Mouse (Mus musculus) forebrain, embryonic 12.5 days (tissue): ENCODE data around the gene Rab3il1. TPM values are rescaled to one million over a fixed set of nuclear protein-coding genes. Genes with fewer than 3 reads are reported as not detected.

ENCODE experiments used
- ATAC-seq: fragments of 200-750 bp; cut with Nextera tagmentation; 2 replicates; pipeline ENCODE4 v1.8.0; 2017; ENCODE audit warnings: moderate TSS enrichment; ENCODE audit not compliant: low FRiP score
- H3K27ac ChIP-seq: fragments of 300-500 bp; sonication (generic); 2 replicates; pipeline ENCODE4 v1.5.1; 2016; ENCODE audit warnings: mild to moderate bottlenecking
- H3K27me3 ChIP-seq: fragments of 300-500 bp; sonication (generic); 2 replicates; pipeline ENCODE4 v1.6.1; 2016; ENCODE audit warnings: mild to moderate bottlenecking
- H3K36me3 ChIP-seq: fragments of 300-500 bp; sonication (generic); replicated peaks from 2 replicates; pipeline ENCODE4 v1.6.1; 2016; ENCODE audit warnings: mild to moderate bottlenecking
- H3K4me1 ChIP-seq: fragments of 300-500 bp; sonication (generic); 2 replicates; pipeline ENCODE4 v1.6.1; 2016
- H3K4me2 ChIP-seq: fragments of 300-500 bp; sonication (generic); 2 replicates; pipeline ENCODE4 v1.6.1; 2016; ENCODE audit warnings: mild to moderate bottlenecking, moderate library complexity
- H3K4me3 ChIP-seq: fragments of 300-500 bp; sonication (generic); replicated peaks from 2 replicates; pipeline ENCODE4 v1.5.1; 2016; ENCODE audit warnings: mild to moderate bottlenecking
- H3K9ac ChIP-seq: fragments of 300-500 bp; sonication (generic); 2 replicates; pipeline ENCODE4 v1.6.1; 2016; ENCODE audit warnings: mild to moderate bottlenecking
- H3K9me3 ChIP-seq: fragments of 300-500 bp; sonication (generic); 2 replicates; pipeline ENCODE4 v1.6.1; 2016
- WGBS: fragments of 180-500 bp; shearing (Covaris S2); methylation state at CpG from one replicate; pipeline ENCODE4 v1.1.7; 2016; 5-methylcytosine and 5-hydroxymethylcytosine counted together
- polyA plus RNA-seq: library from polyadenylated mRNA; unstranded; fragments of >200 nt; fragmentation: Nextera tagmentation; extraction: Ambion mirVana; gene quantifications from 2 replicates; pipeline ENCODE4 v1.2.1, GENCODE M21; 2016

Gene Rab3il1
- polyA plus RNA-seq, 1 experiment from 2014 or later: 22.7 TPM

DNA sequence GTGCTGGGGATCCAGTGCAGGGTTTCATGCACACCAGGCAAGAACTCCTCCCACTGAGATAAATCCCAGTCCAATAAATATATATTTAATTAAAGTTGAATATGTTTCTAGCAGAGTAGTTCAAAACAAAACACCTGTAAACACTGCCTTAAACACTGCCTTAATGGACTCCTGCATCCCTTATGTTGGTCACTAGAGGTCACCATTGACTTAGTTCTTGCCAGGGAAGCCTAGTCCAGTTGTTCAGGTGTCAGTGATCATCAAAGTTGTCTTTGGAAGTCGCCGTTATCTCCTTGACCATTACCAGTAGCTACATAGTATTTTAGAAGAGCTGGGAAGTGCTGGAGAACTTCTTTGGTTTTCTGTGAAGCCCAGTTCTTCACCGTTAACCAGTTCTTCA, 1.1 kb upstream of the Rab3il1 start:
- ATAC-seq: no peak
- H3K27ac ChIP-seq: no peak overlapping the region
- H3K27me3 ChIP-seq: no peaks in the 10 kb centered on the region
- no peak overlapping the region for H3K9ac ChIP-seq
- H3K4me3 ChIP-seq: no peak overlapping the region
- 30% methylated on average over 3 of the region's 3 CpGs for WGBS
- H3K9me3 ChIP-seq: no peaks in the 10 kb centered on the region
- H3K36me3 ChIP-seq: no peaks in the 10 kb centered on the region
- H3K4me2 ChIP-seq: no peak overlapping the region
- no peaks in the 10 kb centered on the region for H3K4me1 ChIP-seq

- no peaks in the 10 kb centered on the region for H3K4me1 ChIP-seq
- 91% methylated on average over 1 of the region's 1 CpGs for WGBS
- no peaks in the 10 kb centered on the region for H3K27me3 ChIP-seq
- no peak overlapping the region for H3K4me3 ChIP-seq
- H3K4me2 ChIP-seq: no peak overlapping the region
- H3K36me3 ChIP-seq: no peaks in the 10 kb centered on the region
- no peak overlapping the region for H3K27ac ChIP-seq
- no peaks in the 10 kb centered on the region for H3K9me3 ChIP-seq
- no peak for ATAC-seq
- H3K9ac ChIP-seq: no peak overlapping the region
Measured at GRCm38 (mm10) chr19:10003696-10004095, 2.2 kb downstream of the Rab3il1 start.

DNA sequence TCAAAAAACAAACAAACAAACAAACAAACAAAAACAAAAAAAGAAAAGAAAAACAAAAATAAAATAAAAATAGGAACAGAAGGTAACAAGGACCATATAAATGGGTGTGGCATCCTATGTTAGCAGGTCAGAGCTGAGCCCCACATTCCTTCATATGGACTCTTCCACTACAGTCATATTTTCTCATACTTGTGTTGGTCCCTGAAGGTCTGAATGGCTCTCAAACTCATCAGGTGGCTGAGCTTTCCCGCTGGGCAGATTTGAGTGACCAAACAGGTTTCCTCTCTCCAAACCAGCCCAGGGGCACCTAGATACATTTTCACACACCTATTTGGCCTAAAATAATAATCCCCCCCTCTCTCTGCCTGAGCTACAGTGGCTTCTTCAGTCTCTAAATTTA, 9.9 kb downstream of the Rab3il1 start:
- H3K4me1 ChIP-seq: no peaks in the 10 kb centered on the region
- H3K9ac ChIP-seq: no peak overlapping the region
- ATAC-seq: no peak
- no peak overlapping the region for H3K4me2 ChIP-seq
- no peaks in the 10 kb centered on the region for H3K9me3 ChIP-seq
- no peak overlapping the region for H3K27ac ChIP-seq
- no peak overlapping the region for H3K4me3 ChIP-seq
- no peaks in the 10 kb centered on the region for H3K27me3 ChIP-seq
- WGBS: 89% methylated on average over 1 of the region's 1 CpGs
- no peaks in the 10 kb centered on the region for H3K36me3 ChIP-seq

DNA sequence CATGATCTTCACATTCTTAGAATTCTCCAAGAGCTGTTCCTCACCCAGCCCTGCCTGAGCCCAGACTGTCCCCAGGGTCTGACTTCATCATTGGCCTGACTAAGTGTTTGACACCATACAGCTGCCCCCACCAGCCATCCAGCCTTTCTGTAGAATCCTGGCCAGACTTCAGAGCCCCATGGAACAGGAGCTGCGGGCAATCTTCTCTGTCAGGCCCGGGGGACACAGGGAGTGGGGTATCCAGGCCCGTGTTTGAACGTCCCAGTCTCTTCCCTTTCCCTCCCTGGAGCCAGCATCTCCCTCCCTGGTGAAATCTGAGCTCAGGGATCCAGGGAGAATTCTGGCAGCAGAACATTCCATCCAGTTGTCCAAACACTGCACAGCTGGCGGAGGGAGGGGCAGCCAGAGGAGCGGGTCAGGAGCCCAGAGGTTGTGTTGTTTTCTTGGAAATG, 11.4 kb downstream of the Rab3il1 start:
- H3K27ac ChIP-seq: no peak overlapping the region; the same call in 1 of the 2 replicates
- no peak overlapping the region for H3K4me2 ChIP-seq
- no peak overlapping the region for H3K4me3 ChIP-seq
- ATAC-seq: no peak
- H3K36me3 ChIP-seq: no peaks in the 10 kb centered on the region
- H3K9me3 ChIP-seq: no peaks in the 10 kb centered on the region
- WGBS: 57% methylated on average over 6 of the region's 6 CpGs
- H3K9ac ChIP-seq: no peak overlapping the region
- no peaks in the 10 kb centered on the region for H3K27me3 ChIP-seq
- H3K4me1 ChIP-seq: peaks cover 7% of the 10 kb centered on the region

DNA sequence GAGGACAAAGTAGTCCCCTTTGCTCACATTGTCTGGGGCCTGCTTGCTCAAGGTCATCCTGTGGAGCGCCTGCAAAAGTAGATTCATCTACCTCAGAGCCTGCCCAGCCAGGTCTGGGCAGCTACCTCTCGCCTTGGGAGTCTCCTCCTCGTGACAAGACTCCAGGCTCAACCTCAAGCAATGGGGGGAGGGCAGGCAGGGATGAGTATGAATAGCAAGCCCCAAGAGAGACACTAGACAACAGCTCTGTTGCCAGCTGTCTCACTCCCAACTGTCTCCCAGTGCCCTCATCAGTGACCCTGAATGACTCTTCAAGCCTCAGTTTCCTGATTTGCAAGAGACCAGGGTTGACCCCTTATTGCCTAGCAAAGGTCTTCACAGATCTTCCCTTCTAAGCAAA, 11.9 kb downstream of the Rab3il1 start:
- WGBS: 53% methylated on average over 3 of the region's 3 CpGs
- H3K9ac ChIP-seq: no peak overlapping the region
- H3K36me3 ChIP-seq: no peaks in the 10 kb centered on the region
- no peaks in the 10 kb centered on the region for H3K27me3 ChIP-seq
- no peaks in the 10 kb centered on the region for H3K9me3 ChIP-seq
- no peak overlapping the region for H3K4me3 ChIP-seq
- H3K27ac ChIP-seq: 0 out of 2 replicates have a peak overlapping the region, but pooled peaks have one; percentile 21
- no peak for ATAC-seq
- H3K4me1 ChIP-seq: peaks cover 10% of the 10 kb centered on the region
- no peak overlapping the region for H3K4me2 ChIP-seq

- 0 out of 2 replicates have a peak overlapping the region, but pooled peaks have one; percentile 21 for H3K27ac ChIP-seq
- H3K4me2 ChIP-seq: no peak overlapping the region
Measured at GRCm38 (mm10) chr19:10013913-10014312, 12.4 kb downstream of the Rab3il1 start.

DNA sequence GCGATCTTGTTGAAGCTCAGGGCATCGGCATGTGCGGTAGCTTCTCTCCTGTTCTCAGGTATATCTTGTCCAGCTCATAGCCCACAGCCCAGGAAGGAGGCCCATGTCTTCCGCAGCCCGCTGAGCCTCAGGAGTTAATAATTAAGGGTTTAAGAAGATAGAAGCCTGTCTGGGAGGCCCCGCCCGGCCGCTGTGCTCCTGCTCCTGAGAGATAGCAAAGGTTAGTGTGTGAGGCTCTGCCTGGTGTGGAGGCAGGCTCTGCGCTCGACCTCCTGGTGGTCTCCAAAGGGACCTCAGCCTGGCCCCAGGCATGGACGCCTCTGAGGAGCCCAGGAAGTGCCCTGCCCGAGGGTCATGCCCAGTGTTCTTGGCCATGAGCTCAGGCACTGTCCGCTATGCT, 13.4 kb downstream of the Rab3il1 start:
- H3K9me3 ChIP-seq: no peaks in the 10 kb centered on the region
- H3K9ac ChIP-seq: no peak overlapping the region
- peaks cover 21% of the 10 kb centered on the region for H3K4me1 ChIP-seq
- no peak for ATAC-seq
- H3K27ac ChIP-seq: no peak overlapping the region
- WGBS: 85% methylated on average over 13 of the region's 13 CpGs
- no peak overlapping the region for H3K4me3 ChIP-seq
- no peak overlapping the region for H3K4me2 ChIP-seq
- H3K36me3 ChIP-seq: no peaks in the 10 kb centered on the region
- peaks cover 12% of the 10 kb centered on the region; the same call in 1 of the 2 replicates for H3K27me3 ChIP-seq

More at GRCm38 (mm10) chr19:10013913-10014312, 12.4 kb downstream of the Rab3il1 start:
- ATAC-seq: no peak
- H3K36me3 ChIP-seq: no peaks in the 10 kb centered on the region
- no peaks in the 10 kb centered on the region for H3K9me3 ChIP-seq
- 76% methylated on average over 5 of the region's 5 CpGs for WGBS
- no peak overlapping the region for H3K4me3 ChIP-seq
- H3K27me3 ChIP-seq: peaks cover 4% of the 10 kb centered on the region; the same call in 1 of the 2 replicates
- peaks cover 16% of the 10 kb centered on the region for H3K4me1 ChIP-seq
- no peak overlapping the region for H3K9ac ChIP-seq

DNA sequence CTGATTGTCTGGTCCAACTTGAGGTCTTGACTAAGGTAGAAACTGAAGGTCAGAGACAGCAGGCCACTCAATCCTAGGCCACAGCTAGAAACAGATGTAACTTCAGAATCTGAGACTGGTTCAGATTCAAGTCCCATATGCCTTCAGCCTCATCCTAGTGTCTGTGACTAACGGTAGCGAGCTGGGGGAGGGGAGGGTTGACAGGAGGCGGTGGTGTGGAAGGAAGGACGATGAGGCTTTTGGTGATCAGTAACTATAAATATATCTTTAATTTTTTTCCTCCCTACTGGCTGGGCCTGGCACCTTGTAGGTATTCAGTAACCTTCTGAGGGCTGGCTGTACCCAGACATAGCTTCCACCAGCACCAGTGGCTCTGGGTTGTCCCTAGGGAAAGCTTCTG, 14.0 kb downstream of the Rab3il1 start:
- H3K4me2 ChIP-seq: no peak overlapping the region
- 87% methylated on average over 4 of the region's 4 CpGs for WGBS
- no peaks in the 10 kb centered on the region for H3K9me3 ChIP-seq
- H3K9ac ChIP-seq: no peak overlapping the region
- H3K4me3 ChIP-seq: no peak overlapping the region
- peaks cover 12% of the 10 kb centered on the region; the same call in 1 of the 2 replicates for H3K27me3 ChIP-seq
- no peak overlapping the region for H3K27ac ChIP-seq
- peaks cover 21% of the 10 kb centered on the region for H3K4me1 ChIP-seq
- H3K36me3 ChIP-seq: no peaks in the 10 kb centered on the region
- ATAC-seq: no peak

GRCm38 (mm10) chr19:10016151-10016550, 14.7 kb downstream of the Rab3il1 start:
- Histone ChIP-seq H3K36me3 (no peaks in the 10 kb centered on the region), H3K27me3 (peaks cover 12% of the 10 kb centered on the region; the same call in 1 of the 2 replicates), H3K9me3 (no peaks in the 10 kb centered on the region), H3K27ac (no peak overlapping the region), H3K4me3 (no peak overlapping the region), H3K4me1 (peaks cover 21% of the 10 kb centered on the region), H3K4me2 (no peak overlapping the region), H3K9ac (no peak overlapping the region)
- no peak for ATAC-seq
- 90% methylated on average over 4 of the region's 4 CpGs for WGBS

- ATAC-seq: peak; percentile 99
- Histone ChIP-seq H3K9ac (peak overlapping the region; percentile 56), H3K9me3 (no peaks in the 10 kb centered on the region), H3K27ac (peak overlapping the region; percentile 68; the same call in 1 of the 2 replicates), H3K4me1 (peaks cover 21% of the 10 kb centered on the region), H3K27me3 (peaks cover 12% of the 10 kb centered on the region; the same call in 1 of the 2 replicates), H3K4me3 (peak overlapping the region; percentile 48), H3K36me3 (no peaks in the 10 kb centered on the region), H3K4me2 (peak overlapping the region; percentile 91)
- 5% methylated on average over 41 of the region's 44 CpGs for WGBS
Measured at GRCm38 (mm10) chr19:10017637-10018526, 16.4 kb downstream of the Rab3il1 start.

GRCm38 (mm10) chr19:10018527-10018818, 17.0 kb downstream of the Rab3il1 start:
- H3K4me3 ChIP-seq: peak overlapping the region; percentile 48
- peaks cover 12% of the 10 kb centered on the region; the same call in 1 of the 2 replicates for H3K27me3 ChIP-seq
- 5% methylated on average over 3 of the region's 3 CpGs for WGBS
- H3K36me3 ChIP-seq: no peaks in the 10 kb centered on the region
- ATAC-seq: 0 out of 2 replicates have a peak, but pooled peaks have one; percentile 4
- peak overlapping the region; percentile 56 for H3K9ac ChIP-seq
- H3K4me2 ChIP-seq: peak overlapping the region; percentile 91
- H3K4me1 ChIP-seq: peaks cover 21% of the 10 kb centered on the region
- H3K27ac ChIP-seq: no peak overlapping the region
- H3K9me3 ChIP-seq: no peaks in the 10 kb centered on the region

GRCm38 (mm10) chr19:10019214-10019760, 17.8 kb downstream of the Rab3il1 start:
- ATAC-seq: no peak
- H3K4me1 ChIP-seq: peaks cover 21% of the 10 kb centered on the region
- WGBS: 71% methylated on average over 4 of the region's 4 CpGs
- H3K9ac ChIP-seq: no peak overlapping the region
- no peak overlapping the region for H3K27ac ChIP-seq
- peak overlapping the region; percentile 48; the same call in 1 of the 2 replicates for H3K4me3 ChIP-seq
- H3K27me3 ChIP-seq: peaks cover 12% of the 10 kb centered on the region; the same call in 1 of the 2 replicates
- peak overlapping the region; percentile 91 for H3K4me2 ChIP-seq
- no peaks in the 10 kb centered on the region for H3K9me3 ChIP-seq
- H3K36me3 ChIP-seq: no peaks in the 10 kb centered on the region
